Mouse (Mus musculus) fibroblast of lung, adult 2 months (primary cell): ENCODE data around the gene Chd2.
"Not testable (repeated sequence)": the region's sequence is repeated elsewhere in the genome, so short reads cannot be mapped to it uniquely, and the experiment has no call there.

Experiments
- DNase-seq: peaks from one replicate; pipeline ENCODE4 v3.0.0-alpha.2; 2011; ENCODE audit warnings: low read depth

Gene Chd2

GRCm38 (mm10) chr7:73520231-73520630 lies 21.4 kb downstream of the Chd2 start:
- no peak for DNase-seq

GRCm38 (mm10) chr7:73519060-73519796 lies 22.4 kb downstream of the Chd2 start:
- DNase-seq, result no peak

- not testable (repeated sequence) for DNase-seq
Measured at GRCm38 (mm10) chr7:73518373-73518980, 23.2 kb downstream of the Chd2 start.

- DNase-seq, result no peak
Measured at GRCm38 (mm10) chr7:73517432-73518054, 24.1 kb downstream of the Chd2 start.

- DNase-seq, result no peak
Measured at GRCm38 (mm10) chr7:73516820-73517219, 24.8 kb downstream of the Chd2 start.

- no peak for DNase-seq
Measured at GRCm38 (mm10) chr7:73514560-73514959, 27.1 kb downstream of the Chd2 start.

GRCm38 (mm10) chr7:73512422-73512821 lies 29.2 kb downstream of the Chd2 start:
- DNase-seq, result no peak

- DNase-seq, result no peak
Measured at GRCm38 (mm10) chr7:73508688-73509087, 32.9 kb downstream of the Chd2 start.

GRCm38 (mm10) chr7:73507491-73507890 lies 34.1 kb downstream of the Chd2 start:
- DNase-seq, result no peak

GRCm38 (mm10) chr7:73506852-73507251 lies 34.8 kb downstream of the Chd2 start:
- DNase-seq, result no peak

GRCm38 (mm10) chr7:73505266-73505665 lies 36.4 kb downstream of the Chd2 start:
- no peak for DNase-seq

- DNase-seq, result no peak
Measured at GRCm38 (mm10) chr7:73498200-73498599, 43.4 kb downstream of the Chd2 start.

GRCm38 (mm10) chr7:73489261-73489660 lies 52.4 kb downstream of the Chd2 start:
- DNase-seq, result no peak

- DNase-seq, result no peak
Measured at GRCm38 (mm10) chr7:73481094-73481493, 60.5 kb downstream of the Chd2 start.

GRCm38 (mm10) chr7:73479506-73479905 lies 62.1 kb downstream of the Chd2 start:
- no peak for DNase-seq

- DNase-seq, result no peak
Measured at GRCm38 (mm10) chr7:73478157-73479058, 63.2 kb downstream of the Chd2 start.

GRCm38 (mm10) chr7:73467741-73468140 lies 73.9 kb downstream of the Chd2 start:
- no peak for DNase-seq

- no peak for DNase-seq
Measured at GRCm38 (mm10) chr7:73463546-73463945, 78.1 kb downstream of the Chd2 start.

GRCm38 (mm10) chr7:73454113-73454512 lies 87.5 kb downstream of the Chd2 start:
- DNase-seq, result no peak

- no peak for DNase-seq
Measured at GRCm38 (mm10) chr7:73452187-73452808, 89.3 kb downstream of the Chd2 start.

GRCm38 (mm10) chr7:73451594-73451993 lies 90.0 kb downstream of the Chd2 start:
- DNase-seq, result no peak

GRCm38 (mm10) chr7:73442246-73442645 lies 99.4 kb downstream of the Chd2 start:
- no peak for DNase-seq
